Mouse (Mus musculus): ENCODE results near the gene Zfp683.
A peak's percentile ranks its signal among the peaks of the same experiment; 100 is the strongest.

Gene Zfp683

DNA sequence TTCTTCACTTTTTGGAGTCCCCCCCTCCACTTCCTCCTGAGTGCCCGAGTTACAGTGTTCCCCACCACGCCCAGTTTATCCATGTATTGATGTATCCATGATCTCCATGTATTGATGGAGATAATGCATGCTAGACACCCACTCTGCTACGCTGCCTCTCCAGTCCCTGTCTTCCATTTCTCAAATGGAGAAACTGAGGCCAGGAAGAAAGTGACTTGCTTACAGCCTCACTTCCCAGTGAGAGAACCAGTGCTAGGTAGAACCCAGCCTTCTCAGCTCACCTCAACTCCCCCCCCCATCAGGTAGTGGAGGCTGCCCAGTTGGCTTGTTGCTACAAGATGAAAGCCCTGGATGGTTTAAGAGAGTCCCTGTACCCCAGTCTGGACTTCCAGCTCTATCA is at the start of gene Zfp683:
Gene Zfp683 (plus strand): TSS at position 301 of the 400 bp plus-strand sequence.
- DNase-seq (ENCODE audit: low read depth, low spot score) = no peak

DNA sequence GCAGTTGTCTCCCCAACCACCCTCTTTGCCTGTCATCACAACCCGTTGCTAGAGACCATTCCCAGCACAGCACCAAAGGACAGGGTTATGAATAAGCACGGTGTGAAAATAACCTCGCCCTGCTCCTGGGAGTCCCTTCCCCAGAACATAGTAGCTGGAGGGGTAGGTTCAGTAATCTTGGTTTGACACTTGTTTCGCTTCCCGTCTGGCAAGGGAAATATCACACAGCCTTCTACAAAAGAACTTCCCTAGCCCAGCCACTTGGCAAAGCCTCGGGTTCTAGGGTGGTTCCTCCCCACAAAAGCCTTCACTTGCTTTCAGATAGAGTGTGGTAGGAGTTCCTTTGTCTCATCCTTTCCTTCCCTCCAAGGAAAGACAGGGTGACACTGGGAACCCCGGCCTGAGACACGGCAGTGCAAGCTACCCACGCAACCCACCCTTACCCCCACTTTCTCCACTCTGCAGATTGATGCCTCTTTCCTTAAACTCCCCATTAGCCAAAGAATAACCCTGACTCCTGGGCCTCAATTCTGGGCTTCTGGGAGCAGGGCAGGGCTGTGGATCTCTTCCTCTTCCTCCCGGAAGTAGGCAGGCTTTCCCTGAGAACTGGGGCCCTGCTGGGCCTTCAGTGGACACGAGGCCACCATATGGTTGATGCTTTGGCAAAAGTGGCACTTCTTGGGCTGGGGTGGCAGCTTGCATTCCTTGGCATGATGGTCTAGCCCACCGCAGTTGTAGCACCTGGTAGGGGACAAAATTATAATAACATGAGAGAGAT is 47.9 kb upstream of the Zfp683 start:
- DNase-seq (ENCODE audit: low read depth, low spot score) = no peak

GRCm38 (mm10) chr4:134006845-134007244 is 46.8 kb upstream of the Zfp683 start:
- no peak for DNase-seq (ENCODE audit: low read depth, low spot score)

GRCm38 (mm10) chr4:134009709-134010108 is 43.9 kb upstream of the Zfp683 start:
- DNase-seq (ENCODE audit: low read depth, low spot score) = no peak

DNA sequence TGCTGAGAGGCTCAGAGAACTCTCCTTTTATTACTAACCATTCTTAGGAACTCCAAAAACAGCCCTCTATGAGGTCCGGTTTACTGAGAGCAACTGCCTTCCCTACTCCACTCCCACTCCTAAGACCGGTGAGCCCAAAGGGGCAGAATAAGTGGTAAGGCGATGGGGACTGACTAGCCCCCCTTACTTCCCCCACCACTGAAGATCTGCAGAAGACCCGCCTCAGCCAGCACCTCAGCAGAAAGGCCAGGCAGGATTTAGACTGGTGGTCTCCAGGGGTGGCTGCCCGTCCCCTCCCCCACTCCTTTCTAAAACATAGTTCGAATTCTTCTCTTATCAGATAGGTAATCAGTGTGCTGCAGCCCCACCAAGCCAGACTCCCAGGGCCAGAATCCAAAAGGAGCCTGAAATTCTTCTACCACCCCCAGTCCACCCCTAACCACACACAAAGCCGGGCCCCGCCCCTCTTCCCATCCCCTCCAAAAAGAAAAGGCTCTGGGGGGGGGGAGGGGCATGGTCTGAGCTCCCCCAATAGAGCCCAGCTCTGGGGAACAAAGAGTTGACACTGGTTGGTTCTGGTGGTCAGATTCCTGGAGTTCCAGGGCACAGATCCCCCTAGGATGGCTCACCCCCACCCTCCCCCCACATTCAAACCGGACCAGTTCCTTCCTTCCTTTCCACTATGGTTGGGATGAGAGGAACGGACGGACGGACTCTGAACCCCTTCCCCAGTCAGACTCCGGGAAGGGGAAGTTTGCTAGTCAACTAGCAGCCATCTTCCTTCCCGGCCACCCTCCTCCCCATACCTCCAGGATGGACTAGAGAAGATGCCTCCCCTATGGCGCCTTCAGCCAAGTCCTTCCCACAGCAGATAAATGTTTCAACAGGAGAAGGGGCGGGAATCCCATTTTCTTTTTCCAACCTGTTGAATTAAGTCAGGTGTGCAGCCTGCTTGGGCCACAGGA is 41.9 kb upstream of the Zfp683 start:
- peak; percentile 51 for DNase-seq (ENCODE audit: low read depth, low spot score)

- peak; percentile 59 for DNase-seq (ENCODE audit: low read depth, low spot score)
Observed at GRCm38 (mm10) chr4:134012858-134013528, 40.6 kb upstream of the Zfp683 start.

- no peak for DNase-seq (ENCODE audit: low read depth, low spot score)
Observed at GRCm38 (mm10) chr4:134016208-134016607, 37.4 kb upstream of the Zfp683 start.

DNA sequence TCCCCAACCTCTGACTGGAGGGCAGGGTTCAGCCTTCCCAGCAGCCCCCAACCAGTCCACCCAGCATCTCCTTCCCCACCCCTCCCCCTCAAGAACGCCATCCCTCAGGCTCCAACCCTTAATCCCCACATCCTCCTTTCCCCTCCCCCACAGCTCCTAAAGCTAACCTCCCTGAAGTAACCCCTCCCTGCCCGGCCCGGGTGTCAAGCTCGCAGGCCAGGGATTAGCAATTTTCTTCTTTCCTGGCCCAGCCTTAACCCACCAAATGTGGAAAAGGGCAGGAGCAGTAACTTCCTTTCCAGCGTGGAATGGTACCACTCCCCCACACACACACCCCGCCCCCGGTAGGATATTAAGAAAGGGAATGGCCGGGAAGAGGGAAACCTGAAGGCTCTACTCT is 36.9 kb upstream of the Zfp683 start:
- DNase-seq (ENCODE audit: low read depth, low spot score) = peak; percentile 70

DNA sequence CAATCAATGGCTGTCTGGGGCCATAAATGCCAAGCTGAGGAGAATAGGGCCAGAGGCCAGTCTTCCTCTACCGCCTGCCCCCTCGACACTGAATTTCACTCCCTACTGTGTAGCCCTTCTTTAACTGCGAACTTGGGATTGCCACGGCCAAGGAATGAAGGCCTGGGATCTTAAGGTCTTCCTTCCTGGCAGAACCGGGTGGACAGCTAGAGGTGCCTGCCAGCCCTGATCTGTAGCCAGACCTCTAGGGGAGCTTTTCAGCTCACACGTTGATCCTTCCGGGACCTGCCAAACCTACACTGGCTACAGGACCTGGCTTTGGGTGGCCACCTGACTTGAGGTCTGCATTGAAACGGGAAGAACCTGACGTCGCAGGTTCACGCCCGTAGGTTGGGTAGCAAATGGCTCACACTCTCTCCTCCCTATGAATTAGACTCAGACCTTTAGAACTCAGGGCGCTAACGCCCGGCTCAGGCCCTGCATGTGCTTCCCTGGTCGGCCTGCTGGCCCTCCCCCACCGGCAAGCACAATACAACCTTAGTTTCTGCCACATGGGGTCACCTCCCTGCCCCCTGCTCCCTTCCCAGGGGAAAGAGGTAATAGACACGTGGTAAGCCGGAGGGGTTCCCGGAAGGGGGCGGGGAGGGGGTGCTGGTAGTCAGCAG is 36.3 kb upstream of the Zfp683 start:
- DNase-seq (ENCODE audit: low read depth, low spot score) = peak; percentile 62

DNA sequence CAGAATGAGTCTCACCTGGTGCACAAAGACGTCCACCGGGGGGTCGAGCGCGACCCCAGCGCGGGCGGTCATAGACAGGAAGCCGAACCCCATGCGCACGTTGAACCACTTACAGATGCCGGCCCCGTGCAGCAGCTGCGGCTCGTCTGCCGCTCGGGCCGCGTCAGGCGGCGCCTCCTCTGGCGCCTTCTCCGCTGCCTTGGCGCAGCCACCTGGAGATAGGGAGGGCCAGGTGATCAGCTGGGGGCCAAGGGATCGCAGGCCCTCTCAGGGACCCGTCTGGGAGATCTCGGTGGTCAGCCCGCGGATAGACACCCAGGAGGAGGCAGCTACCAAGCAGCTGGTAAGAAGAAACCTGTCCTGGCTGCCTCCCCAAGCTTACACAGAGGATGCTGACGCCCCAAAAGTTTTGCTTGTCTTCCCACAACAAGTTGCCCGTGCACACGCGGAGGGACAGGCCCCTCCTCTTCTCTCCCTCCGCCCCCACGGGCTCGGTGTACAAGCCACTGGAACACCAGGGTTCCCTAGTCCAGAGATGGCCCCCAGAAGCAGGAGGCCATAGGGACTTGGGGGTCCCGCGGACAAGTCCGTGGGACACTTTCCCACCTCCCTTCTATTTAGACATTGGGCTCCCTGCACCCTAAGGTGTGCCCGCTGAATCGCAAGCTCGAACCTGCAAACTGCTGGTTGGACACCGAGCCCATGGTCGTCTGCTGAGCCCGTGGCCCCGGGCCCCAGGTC is 35.4 kb upstream of the Zfp683 start:
- DNase-seq (ENCODE audit: low read depth, low spot score) = peak; percentile 37

GRCm38 (mm10) chr4:134018779-134019145 is 34.9 kb upstream of the Zfp683 start, which contains the start of gene Lin28a:
TSS of gene Lin28a (minus strand) at chr4:134018841.
- peak; percentile 71 for DNase-seq (ENCODE audit: low read depth, low spot score)

DNA sequence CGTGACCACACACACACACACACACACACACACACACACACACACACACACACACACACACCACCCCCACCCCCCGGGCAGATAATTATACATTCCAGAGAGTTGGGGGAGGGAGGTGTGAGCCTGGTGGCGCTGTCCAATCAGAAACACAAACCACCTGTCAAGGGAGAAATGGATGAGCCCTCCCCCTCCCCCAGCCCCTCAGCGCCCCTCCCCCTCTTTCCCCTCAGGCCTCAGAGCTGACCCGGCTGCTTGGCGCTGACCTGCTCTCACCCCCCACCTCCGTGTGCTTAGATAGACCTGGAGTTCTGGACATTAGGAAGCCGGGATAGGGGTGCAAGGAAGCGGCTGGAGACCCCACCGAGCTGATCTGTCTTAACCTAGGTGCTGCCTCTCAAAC is 34.4 kb upstream of the Zfp683 start:
- DNase-seq (ENCODE audit: low read depth, low spot score) = peak; percentile 74

DNA sequence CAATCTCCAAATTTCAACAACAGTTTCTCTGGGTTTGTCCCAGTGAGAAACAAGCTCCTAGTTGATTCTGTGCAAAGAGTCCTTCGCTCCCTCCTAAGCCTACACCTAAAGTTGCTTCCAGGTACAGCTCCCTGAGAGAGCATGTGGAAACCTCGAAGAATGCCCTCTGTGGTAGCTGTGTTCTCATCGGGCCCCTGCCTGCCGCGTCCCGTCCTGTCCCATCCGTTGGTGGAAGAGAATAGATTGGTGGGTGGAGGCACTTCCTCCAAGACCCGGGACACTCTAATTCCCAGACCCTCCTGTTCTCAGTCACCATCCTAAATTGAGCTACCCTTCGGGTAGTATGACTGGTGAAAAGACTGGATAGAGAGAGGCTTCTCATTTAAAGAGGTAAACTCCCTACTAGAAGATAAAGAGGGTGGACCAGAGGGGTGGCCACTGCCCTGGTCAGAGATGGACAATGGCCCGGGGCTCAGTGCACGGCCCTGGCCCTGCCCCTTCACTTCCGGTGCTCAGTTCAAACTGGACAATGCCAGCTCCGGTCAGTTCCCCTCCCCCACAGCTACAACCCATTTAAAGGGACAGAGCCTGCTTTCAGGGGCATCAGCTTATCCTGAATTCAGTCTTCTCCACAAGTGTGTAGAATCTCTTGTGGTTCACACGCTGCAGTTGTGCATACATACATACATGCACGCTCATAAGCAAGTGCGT is 33.8 kb upstream of the Zfp683 start:
- DNase-seq (ENCODE audit: low read depth, low spot score) = peak; percentile 77

DNA sequence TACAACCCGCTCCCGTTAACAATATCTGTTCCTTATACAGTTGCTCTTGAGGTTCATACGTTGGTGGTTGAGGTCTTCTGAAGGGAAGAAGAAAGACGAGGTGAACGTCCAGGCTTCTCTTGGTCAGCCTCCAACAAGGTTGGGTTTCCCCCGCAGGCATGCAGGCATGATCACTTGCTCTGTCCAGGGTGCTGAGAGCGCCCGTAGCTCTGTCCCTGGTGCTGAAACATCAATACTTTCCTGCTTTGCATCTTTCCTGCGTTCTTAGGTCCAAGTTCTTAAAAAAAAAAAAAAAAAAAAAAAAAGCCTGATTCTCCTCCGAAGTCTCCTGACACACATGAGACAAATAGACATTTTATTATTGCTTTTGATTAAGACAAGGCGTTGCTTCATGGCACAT is 33.0 kb upstream of the Zfp683 start:
- DNase-seq (ENCODE audit: low read depth, low spot score) = peak; percentile 84

DNA sequence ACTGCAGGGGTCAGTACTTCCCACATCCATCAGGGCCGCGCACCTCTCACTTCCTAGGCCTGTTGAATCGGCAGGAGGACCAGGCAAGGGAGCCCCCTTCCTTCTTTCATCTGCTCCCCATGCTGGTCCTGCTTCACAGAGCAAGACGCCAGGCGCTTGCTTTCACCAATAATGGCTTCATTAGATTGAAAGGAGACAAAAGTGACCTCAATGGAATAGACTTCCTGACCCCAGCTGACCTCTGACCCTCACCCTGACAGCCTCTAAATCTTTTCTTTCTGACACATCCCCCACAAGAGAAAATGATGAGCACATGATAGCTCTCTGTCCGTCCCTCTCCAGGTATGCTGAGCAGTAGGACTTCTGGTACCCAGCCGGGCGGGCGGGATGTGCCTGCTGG is 27.8 kb upstream of the Zfp683 start:
- DNase-seq (ENCODE audit: low read depth, low spot score) = peak; percentile 34

DNA sequence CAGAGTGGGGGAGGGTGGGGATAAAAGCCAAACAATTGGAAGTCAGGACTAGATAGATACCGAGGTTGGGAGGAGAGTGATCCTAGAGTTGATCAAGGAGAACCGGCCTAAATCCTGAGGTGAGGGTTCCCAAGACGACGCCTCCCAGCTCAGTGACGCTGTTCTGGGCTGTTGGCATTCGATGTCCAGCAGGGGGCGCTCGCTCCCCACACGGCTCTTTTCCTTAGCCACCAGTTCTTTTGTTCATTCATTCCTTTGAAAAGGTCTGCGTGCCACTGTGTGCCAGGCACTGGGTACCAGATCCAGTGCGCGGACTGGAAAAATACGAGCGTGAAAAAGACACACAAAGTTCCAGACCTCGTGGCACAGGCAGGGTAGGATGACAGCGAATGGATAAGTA is 17.7 kb upstream of the Zfp683 start:
- peak; percentile 85 for DNase-seq (ENCODE audit: low read depth, low spot score)

DNA sequence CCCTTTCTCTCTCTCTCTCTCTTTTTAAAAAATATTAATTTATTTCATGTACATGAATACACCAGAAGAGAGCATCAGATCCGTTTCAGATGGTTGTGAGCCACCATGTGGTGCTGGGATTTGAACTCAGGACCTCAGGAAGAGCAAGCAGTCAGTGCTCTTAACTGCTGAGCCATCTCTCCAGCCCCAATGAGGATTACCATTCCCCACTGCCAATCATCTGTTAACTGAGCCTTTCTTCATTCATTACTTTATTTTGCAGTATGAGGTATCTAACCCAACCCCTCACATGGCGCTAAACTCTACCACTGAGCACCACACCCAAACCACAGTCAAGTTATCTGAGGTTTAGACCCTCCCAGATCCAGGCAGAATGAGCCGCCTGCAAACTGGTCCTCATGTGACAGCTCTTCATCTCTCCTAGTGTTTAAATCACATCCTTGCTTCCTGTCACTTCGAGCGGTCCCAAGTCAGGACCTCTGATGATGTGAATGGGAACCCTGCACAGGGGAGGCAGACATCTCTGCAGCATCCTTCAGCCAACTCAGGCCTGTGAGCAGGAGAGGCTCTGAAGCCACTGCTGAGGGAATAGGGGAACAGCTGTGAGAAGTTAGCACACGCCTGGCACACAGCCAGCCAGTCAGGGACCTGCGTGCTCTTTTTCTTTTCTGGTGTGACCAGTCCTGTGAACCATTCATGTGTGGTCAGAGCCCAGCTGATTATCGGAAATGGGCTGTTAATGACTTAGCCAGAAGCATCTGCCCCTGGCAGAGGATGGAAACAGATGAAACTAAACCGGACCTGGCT is 12.1 kb upstream of the Zfp683 start:
- peak; percentile 40 for DNase-seq (ENCODE audit: low read depth, low spot score)

GRCm38 (mm10) chr4:134043041-134043440 is 10.6 kb upstream of the Zfp683 start:
- DNase-seq (ENCODE audit: low read depth, low spot score) = no peak

DNA sequence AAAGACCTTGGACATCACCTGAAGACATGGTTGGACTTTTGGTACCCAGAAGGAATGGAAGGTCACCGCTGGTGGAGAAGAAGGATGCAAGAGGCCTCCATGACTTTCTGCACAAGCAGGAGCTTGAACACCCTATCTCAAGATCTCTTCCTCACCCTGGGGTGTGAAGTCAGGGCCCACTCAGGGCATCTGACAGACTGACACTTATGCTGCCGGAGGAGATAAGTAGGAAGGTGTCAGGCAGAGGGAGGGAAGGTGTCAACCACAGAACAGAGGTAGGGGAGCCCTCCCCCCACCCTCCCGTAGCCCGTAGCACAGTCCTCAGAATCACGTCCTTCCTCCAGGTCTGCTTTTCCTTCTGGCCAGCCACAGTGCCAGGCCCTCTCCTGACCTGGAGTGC is 6.0 kb upstream of the Zfp683 start:
- no peak for DNase-seq (ENCODE audit: low read depth, low spot score)
